Mouse (Mus musculus) liver, adult 10 weeks (tissue): Measurements from ENCODE around the gene Slc26a11. TPM values are rescaled to one million over a fixed set of nuclear protein-coding genes. Genes with fewer than 3 reads are reported as not detected.

Experiments used
- polyA plus RNA-seq: library from polyadenylated mRNA; stranded (reverse); fragments of 350-450 nt; fragmentation: Illumina TruSeq; extraction: RNeasy Lipid Tissue Mini Kit (QIAGEN cat#74804); gene quantifications from one replicate; pipeline ENCODE4 v1.2.3, GENCODE M21; 2014; ENCODE audit warnings: low read depth, low replicate concordance

The Slc26a11 gene
- polyA plus RNA-seq = 1.8 TPM

DNA sequence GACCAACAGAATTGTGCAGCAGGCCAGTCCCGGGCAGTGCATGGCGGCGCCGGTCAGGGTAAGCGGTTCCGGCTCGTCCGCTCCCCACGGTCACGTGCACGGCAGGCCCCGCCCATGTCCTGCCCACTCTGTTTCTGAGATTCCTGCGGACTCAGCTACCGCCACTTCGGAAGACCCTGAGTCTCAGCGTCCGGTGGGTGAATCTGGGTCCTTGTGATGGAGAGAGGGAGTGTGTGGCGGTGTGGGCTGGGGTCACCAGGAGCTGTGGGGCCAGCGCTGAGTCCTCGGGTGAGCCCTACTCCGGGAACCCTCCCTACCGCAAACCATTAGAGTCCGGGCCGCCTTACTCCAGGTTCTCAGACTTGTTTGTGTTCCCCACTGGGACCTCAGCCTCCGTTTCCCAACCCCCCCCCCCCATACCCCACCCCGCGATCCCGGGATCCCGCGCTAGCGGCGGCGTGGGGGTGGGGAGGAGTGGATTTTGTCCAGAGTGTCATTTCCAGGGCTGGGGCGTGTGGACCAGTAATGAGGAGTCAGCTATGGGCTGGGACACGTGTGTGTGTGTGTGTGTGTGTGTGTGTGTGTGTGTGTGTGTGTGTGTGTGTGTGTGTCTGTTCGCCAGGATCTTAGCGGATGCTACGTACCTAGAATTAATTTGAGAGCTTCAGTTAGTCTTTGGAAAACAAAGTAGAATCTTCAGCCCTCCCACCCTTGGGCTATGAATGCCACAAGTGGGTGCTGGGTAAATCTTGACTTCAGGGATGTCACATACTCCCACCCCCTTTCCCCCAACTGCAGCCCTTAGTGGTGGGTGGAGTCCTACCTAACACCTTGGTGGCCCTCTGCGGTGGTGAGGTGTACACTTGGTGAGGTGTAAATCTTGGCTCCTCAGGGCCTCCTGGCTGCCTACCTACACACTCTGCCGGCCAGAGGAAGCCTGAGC, at the start of gene Slc26a11, which contains the start of gene Sgsh:
Slc26a11 (plus strand) TSS at position 115 of the 943 bp plus-strand sequence.
Sgsh (minus strand) TSS at position 94 of the 943 bp plus-strand sequence.

DNA sequence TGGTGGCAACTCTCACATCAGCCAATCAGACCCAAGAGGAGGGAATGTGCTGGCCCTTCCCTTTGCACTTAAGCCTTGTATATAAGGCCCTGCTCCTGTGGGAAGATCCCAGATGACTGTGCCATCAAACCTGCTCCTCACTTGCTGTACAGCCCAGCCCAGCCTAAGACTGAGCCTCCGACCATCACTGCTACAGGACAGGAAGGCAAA, 47.8 kb upstream of the Slc26a11 start, which contains the start of gene Card14:
Card14 (plus strand) TSS at position 111 of the 210 bp plus-strand sequence.

DNA sequence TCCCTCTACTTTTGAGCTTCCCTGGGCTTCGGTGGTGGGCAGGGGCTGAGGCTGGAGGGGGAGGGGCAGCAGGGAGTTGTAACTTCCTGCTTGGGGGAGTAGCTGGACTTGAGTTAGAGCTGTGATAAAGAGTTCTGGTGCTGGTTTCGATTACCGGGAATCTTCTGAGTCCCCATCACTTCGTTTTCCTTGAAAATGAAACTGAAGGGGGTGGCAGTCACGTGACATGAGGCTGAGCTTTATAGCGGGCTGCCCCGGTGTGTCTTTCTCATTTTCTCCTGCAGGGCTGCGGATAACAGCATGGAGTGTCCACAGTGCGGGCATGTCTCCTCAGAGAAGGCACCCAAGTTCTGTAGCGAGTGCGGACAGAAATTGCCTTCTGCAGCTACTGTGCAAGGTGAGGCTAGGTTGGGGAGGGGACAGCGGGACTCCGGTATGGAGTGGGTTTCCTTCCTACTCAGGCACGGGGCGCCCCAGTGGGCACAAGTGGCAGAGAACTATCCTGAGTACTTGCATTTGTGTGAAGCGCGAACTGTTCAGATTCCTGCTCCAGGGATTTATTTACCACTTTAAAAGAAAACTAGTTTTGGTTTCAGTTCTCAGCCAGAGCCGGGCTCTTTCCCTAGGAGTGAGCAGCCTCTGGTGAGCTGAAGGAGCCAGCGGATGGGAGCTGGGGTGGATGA, 37.6 kb downstream of the Slc26a11 start, which contains the start of gene Rnf213:
Rnf213 (plus strand) TSS at position 301 of the 683 bp plus-strand sequence.

Other genes starting within 250 kb of the Slc26a11 start
- 1.9 TPM for gene Tbc1d16, start 127.1 kb upstream of the Slc26a11 start, polyA plus RNA-seq
- not detected for gene Ccdc40, start 127.0 kb upstream of the Slc26a11 start, polyA plus RNA-seq
- 1.3 TPM for gene Gaa, start 87.7 kb upstream of the Slc26a11 start, polyA plus RNA-seq
- gene Eif4a3, start 55.5 kb upstream of the Slc26a11 start, polyA plus RNA-seq = 35.4 TPM
- gene Card14, start 47.8 kb upstream of the Slc26a11 start, polyA plus RNA-seq = not detected
- gene Sgsh, start within 50 bp of the Slc26a11 start, polyA plus RNA-seq = 0.42 TPM
- 37.3 TPM for gene Rnf213, start 37.5 kb downstream of the Slc26a11 start, polyA plus RNA-seq
- gene Endov, start 135.8 kb downstream of the Slc26a11 start, polyA plus RNA-seq = 0.34 TPM
- gene Nptx1, start 192.2 kb downstream of the Slc26a11 start, polyA plus RNA-seq = 0.08 TPM
- gene Rptor, start 247.3 kb downstream of the Slc26a11 start, polyA plus RNA-seq = 2.2 TPM